Mouse (Mus musculus) G1E (cell line): ENCODE data around the gene Plekhd1.

Experiments used
- CTCF ChIP-seq: IDR thresholded peaks from 2 replicates; pipeline ENCODE4 v1.5.1; 2012; ENCODE audit warnings: low read depth, low read length, inconsistent platforms, mixed read lengths
- GATA1 ChIP-seq: IDR thresholded peaks from 2 replicates; pipeline ENCODE4 v1.6.1; 2012; ENCODE audit warnings: borderline replicate concordance, low read length, inconsistent platforms, mixed read lengths
- GATA2 ChIP-seq: IDR thresholded peaks from 2 replicates; pipeline ENCODE4 v1.6.1; 2012; ENCODE audit warnings: low read depth, low read length, inconsistent platforms, borderline replicate concordance
- POLR2AphosphoS5 ChIP-seq: IDR thresholded peaks from 2 replicates; pipeline ENCODE4 v1.6.1; 2012; ENCODE audit warnings: low read depth, low read length, inconsistent platforms; ENCODE audit not compliant: insufficient replicate concordance
- TAL1 ChIP-seq: conservative IDR thresholded peaks from 2 replicates; pipeline ENCODE4 v1.6.1; 2012; ENCODE audit warnings: low read depth, low read length, inconsistent platforms, mixed read lengths

- TF ChIP-seq POLR2AphosphoS5 (no peak), CTCF (no peak), GATA1 (no peak), TAL1 (no peak), GATA2 (no peak)
Measured at GRCm38 (mm10) chr12:80751556-80751955, 59.2 kb downstream of the Plekhd1 start.
